Mouse (Mus musculus) CH12.LX (cell line): ENCODE measurements around the gene AL732309.1.

Source experiments
- CHD1 ChIP-seq: IDR thresholded peaks from 2 replicates; pipeline ENCODE4 v1.6.1; 2012; ENCODE audit warnings: low read depth, low read length, improper control_type of control experiment, inconsistent platforms
- CHD2 ChIP-seq: IDR thresholded peaks from 2 replicates; pipeline ENCODE4 v1.6.1; 2011; ENCODE audit warnings: low read length, improper control_type of control experiment
- CTCF ChIP-seq, 2 experiments: IDR thresholded peaks in 1 of 2; conservative IDR thresholded peaks in 1 of 2; 2 replicates each; pipeline ENCODE4 v1.5.1; 2011 to 2012; ENCODE audit warnings: low read depth in 2 of 2, low read length in 2 of 2, improper control_type of control experiment in 1 of 2, inconsistent platforms in 1 of 2, mild to moderate bottlenecking in 1 of 2, moderate library complexity in 1 of 2
- HCFC1 ChIP-seq: IDR thresholded peaks from 2 replicates; pipeline ENCODE4 v1.6.1; 2012; ENCODE audit warnings: low read depth, mild to moderate bottlenecking, inconsistent platforms, low read length, improper control_type of control experiment
- MYC ChIP-seq: IDR thresholded peaks from 2 replicates; pipeline ENCODE4 v1.6.1; 2011; ENCODE audit warnings: low read depth, mild to moderate bottlenecking, improper control_type of control experiment, low read length
- TCF12 ChIP-seq: IDR thresholded peaks from 2 replicates; pipeline ENCODE4 v1.6.1; 2014; ENCODE audit warnings: low read depth, mild to moderate bottlenecking, inconsistent platforms, low read length, improper control_type of control experiment
- UBTF ChIP-seq: IDR thresholded peaks from 2 replicates; pipeline ENCODE4 v1.6.1; 2012; ENCODE audit warnings: low read depth, mild to moderate bottlenecking, inconsistent platforms, low read length, improper control_type of control experiment, moderate library complexity
- USF1 ChIP-seq: IDR thresholded peaks from 2 replicates; pipeline ENCODE4 v1.6.1; 2014; ENCODE audit warnings: low read depth, mild to moderate bottlenecking, inconsistent platforms, low read length, improper control_type of control experiment

DNA sequence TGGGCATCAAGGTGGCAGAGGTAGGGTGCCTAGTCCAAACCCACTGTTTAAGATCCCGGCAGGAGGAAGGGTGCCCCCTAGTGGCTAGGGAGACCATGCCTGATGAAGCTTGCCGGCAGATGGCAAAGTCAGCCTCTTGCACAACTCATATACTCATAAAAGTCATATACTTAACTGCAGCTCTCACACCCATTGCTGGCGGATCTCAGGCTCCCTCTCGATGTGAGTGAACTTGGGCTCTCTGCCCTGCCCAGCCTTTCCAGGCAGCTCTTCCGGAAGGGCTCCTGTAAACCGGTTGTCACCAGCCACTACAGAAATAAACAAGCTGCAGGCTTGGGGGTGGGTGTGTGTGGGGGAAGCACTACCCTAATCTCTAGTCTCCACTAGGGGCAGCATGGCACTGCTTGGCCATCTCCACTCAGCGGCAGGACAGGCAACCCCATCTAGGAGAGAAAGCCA is 18.2 kb downstream of the AL732309.1 start:
- TF ChIP-seq CHD2 (0 out of 2 replicates have a peak, but pooled peaks have one; percentile 40), UBTF (0 out of 2 replicates have a peak, but pooled peaks have one; percentile 54), HCFC1 (no peak), TCF12 (peak; percentile 30; the same call in 1 of the 2 replicates), USF1 (no peak), CTCF (conservative IDR thresholded peaks at IDR 0.05 in 1 of 2, IDR thresholded peaks at IDR 0.05 in 1 of 2; ENCODE audit: low read depth in 2 of 2, low read length in 2 of 2) (peak; percentile 80 to 95), MYC (no peak), CHD1 (no peak)
